Mouse (Mus musculus): ENCODE results near the gene Arglu1. TPM values are rescaled to one million over a fixed set of nuclear protein-coding genes. Genes with fewer than 3 reads are reported as not detected.

Gene Arglu1
- polyA plus RNA-seq, 1 experiment from 2014 or later: 121 TPM

GRCm38 (mm10) chr8:8622031-8622430, 68.3 kb downstream of the Arglu1 start:
- CTCF ChIA-PET: no interaction called here
- in situ Hi-C loops (cut with MboI; ENCODE audit: low pct_unique_long_range_greater_than_20kb): no loop called here
- POLR2A ChIA-PET: no interaction called here

GRCm38 (mm10) chr8:8621236-8621917, 68.9 kb downstream of the Arglu1 start:
- H3K27me3 ChIP-seq: no peaks in the 10 kb centered on the region
- in situ Hi-C loops (cut with MboI; ENCODE audit: low pct_unique_long_range_greater_than_20kb): no loop called here
- DNase-seq (ENCODE audit: low read depth, low spot score) (no peak), ATAC-seq (no peak)
- POLR2A ChIA-PET: no interaction called here
- CTCF ChIA-PET: no interaction called here
- no peak for TF ChIP-seq CTCF (IDR thresholded peaks at IDR 0.05)

More at GRCm38 (mm10) chr8:8622031-8622430, 68.3 kb downstream of the Arglu1 start:
- DNase-seq (ENCODE audit: low read depth, low spot score): no peak
- ATAC-seq: no peak
- no peaks in the 10 kb centered on the region for H3K27me3 ChIP-seq
- no peak for TF ChIP-seq CTCF (IDR thresholded peaks at IDR 0.05)

DNA sequence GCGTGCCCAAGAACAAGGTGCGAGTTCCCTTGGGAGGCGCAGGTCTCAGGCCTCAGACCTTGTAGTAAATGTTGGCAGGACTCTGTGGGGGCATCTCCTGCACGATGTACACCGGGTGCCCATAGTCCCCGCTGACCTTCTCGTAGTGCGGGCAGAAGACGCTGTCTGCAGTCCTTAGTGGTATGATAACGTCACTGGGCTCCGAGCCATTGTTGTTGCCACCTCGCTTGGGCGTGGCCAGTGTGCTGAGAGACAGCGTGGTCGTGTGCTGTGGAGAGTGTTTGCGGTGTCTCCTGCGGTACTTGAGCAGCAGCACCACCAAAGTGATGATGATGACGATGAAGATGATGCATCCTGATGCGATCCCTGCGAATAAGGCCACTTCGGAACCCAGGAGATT, 69.8 kb downstream of the Arglu1 start:
- TF ChIP-seq CTCF (IDR thresholded peaks at IDR 0.05): no peak
- in situ Hi-C loops (cut with MboI; ENCODE audit: low pct_unique_long_range_greater_than_20kb): no loop called here
- ChIA-PET POLR2A (no interaction called here), CTCF (no interaction called here)
- ATAC-seq (no peak), DNase-seq (ENCODE audit: low read depth, low spot score) (no peak)
- H3K27me3 ChIP-seq: no peaks in the 10 kb centered on the region

- no peak for DNase-seq (ENCODE audit: low read depth, low spot score)
- ChIA-PET POLR2A (no interaction called here), CTCF (no interaction called here)
- in situ Hi-C loops (cut with MboI; ENCODE audit: low pct_unique_long_range_greater_than_20kb): no loop called here
- TF ChIP-seq CTCF (IDR thresholded peaks at IDR 0.05): no peak
- no peaks in the 10 kb centered on the region for H3K27me3 ChIP-seq
- no peak for ATAC-seq
Measured at GRCm38 (mm10) chr8:8619221-8620194, 70.8 kb downstream of the Arglu1 start.

Other genes starting within 250 kb of the Arglu1 start
- gene Efnb2, start 29.3 kb downstream of the Arglu1 start, polyA plus RNA-seq (2021): 30.8 TPM

All from Patski (cell line).